Mouse (Mus musculus) lung, adult 2 months (tissue): ENCODE measurements at regions not wholly inside any gene's neighbourhood (a gene's known extent, or its start where the extent isn't known, plus 50 kb on each side); places are given as distances from the start of the nearest gene placed in this dataset.

Source experiments
- CTCF ChIP-seq: fragments of 200-500 bp; IDR thresholded peaks from 2 replicates; pipeline ENCODE4 v1.5.1; 2011; ENCODE audit warnings: mild to moderate bottlenecking, low read length, control low read depth; ENCODE audit not compliant: insufficient read depth
- POLR2A ChIP-seq: fragments of 200-500 bp; IDR thresholded peaks from 2 replicates; pipeline ENCODE4 v1.6.1; 2011; ENCODE audit warnings: low read depth, mild to moderate bottlenecking, control low read depth, low read length, borderline replicate concordance; ENCODE audit errors: extremely low read depth

DNA sequence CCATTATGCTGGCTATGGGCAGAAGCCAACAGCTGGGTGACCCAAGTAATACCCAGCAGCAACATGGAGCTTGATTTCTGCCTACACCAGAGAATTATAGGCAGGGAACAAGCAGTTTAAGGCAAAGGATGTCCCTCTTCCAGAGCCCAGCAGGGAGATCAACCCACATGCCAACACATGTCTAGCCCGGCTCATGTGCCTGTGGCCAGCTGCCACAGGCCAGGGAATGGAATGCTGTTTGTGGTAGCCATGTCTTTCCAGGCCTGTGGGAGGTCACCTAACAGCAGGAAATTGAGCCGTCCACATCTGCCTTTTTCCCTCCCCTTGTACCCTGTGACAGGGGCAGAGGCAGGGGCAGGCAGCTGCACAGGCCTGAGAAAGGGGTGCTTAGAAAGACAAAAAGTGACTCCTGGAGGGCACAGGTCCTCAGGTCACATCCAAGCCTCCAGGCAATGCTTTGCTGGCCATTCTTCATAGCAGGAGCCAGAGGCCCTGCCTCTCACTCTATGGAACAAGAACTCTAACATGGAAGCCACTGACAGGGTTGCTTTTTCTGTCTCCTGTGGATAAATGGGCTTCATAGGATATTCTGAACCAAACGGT lies 163.8 kb downstream of the 3110018I06Rik start:
- TF ChIP-seq POLR2A (no peak), CTCF (no peak)
